Mouse (Mus musculus) v-Abl transformed pro-B cells (cell line): Measurements from ENCODE around the gene Eml2.

Experiments
- in situ Hi-C, 2 experiments: fragments of 400-800 bp; cut with MboI; formaldehyde crosslinking; loops; one replicate each; pipeline ENCODE4 v1.15.1; 2025; ENCODE audit not compliant: unreplicated experiment in 2 of 2

Gene Eml2

GRCm38 (mm10) chr7:19194676-19195075 lies 18.5 kb downstream of the Eml2 start:
- in situ Hi-C loops = loop anchor here (5.0 kb wide), 1 partner anchor 88 kb away; the partner anchor contains the start of genes Ppm1n (in 2 of the 2) and Rtn2 (in 2 of the 2)

DNA sequence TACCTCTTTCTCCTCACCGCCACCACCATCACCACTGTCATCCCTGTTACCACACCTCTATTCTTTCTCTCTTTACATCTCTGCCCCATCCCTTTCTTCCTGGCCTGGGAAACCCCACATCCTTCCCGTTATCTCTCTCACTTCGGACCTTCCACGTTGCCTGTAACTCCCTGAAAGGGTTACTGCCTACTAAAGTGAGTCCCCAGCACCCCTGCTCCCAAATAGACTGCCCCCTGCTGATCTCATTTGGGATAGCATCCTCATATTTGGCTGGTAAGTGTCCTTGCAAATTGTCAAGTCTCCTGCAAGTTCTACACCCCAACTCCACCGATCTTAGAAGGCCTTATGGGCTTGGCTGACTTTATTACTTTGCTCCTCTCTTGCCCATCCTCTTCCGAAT lies 20.5 kb downstream of the Eml2 start:
- in situ Hi-C loops = loop anchor here in 1 of 2 experiments (5.0 kb wide), 1 partner anchor 86 kb away; the partner anchor contains the start of genes Ppm1n and Rtn2

GRCm38 (mm10) chr7:19197985-19198384 lies 21.8 kb downstream of the Eml2 start:
- in situ Hi-C loops = loop anchor here in 1 of 2 experiments (5.0 kb wide), 1 partner anchor 84 kb away; the partner anchor contains the start of genes Ppm1n and Rtn2

DNA sequence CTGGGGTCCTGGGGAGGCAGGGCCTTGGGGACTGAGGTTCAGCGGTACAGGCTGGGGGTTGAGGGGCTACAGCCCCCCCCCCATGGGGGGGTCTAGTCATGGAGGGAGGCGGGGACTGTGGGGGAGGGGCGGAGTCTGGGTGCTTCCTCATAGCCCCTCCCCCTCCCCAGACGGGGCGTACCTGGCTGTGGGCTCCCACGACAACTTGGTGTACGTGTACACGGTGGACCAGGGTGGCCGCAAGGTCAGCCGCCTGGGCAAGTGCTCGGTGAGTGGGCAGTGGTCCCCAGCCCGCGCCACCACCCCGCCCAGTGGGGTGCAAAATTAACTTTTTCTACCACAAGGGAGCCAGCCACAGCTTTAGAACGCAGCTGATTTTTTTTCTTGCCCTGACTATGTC lies 25.4 kb downstream of the Eml2 start:
- in situ Hi-C loops = no loop called here

DNA sequence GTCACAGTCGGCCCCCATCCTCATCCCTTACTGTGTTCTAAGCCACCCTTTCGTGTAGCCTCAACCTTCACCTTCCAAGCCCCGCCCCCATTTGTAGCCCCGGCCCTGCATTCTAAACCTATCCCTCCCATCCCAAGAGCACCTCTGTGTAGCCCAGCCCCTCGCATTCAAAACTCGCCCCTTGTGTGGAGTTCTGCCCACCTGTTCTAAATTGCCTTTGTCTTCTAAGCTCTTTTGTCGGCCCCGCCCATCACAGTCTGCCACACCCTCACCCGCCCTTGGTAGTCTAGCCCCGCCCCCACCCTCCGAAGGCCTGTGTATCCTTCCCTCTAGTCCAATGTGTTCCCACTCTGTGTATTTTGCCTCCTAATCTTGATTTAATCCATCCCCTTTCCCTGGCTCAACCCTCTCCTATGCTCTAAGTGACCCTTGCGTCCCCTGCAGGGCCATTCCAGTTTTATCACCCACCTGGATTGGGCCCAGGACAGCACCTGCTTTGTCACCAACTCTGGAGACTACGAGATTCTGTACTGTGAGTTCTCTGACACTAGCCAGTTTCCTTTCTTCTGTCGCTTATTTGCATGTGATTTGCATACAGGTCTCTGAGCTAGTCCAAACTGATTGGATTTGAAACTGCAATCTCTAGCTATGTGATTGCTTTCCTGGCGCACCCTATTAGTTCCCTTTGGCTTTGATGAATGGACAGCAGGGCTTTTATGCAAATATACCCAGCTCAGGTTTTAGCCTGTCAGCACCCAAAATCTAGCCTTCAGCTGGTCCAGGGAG lies 26.0 kb downstream of the Eml2 start:
- in situ Hi-C loops = no loop called here

DNA sequence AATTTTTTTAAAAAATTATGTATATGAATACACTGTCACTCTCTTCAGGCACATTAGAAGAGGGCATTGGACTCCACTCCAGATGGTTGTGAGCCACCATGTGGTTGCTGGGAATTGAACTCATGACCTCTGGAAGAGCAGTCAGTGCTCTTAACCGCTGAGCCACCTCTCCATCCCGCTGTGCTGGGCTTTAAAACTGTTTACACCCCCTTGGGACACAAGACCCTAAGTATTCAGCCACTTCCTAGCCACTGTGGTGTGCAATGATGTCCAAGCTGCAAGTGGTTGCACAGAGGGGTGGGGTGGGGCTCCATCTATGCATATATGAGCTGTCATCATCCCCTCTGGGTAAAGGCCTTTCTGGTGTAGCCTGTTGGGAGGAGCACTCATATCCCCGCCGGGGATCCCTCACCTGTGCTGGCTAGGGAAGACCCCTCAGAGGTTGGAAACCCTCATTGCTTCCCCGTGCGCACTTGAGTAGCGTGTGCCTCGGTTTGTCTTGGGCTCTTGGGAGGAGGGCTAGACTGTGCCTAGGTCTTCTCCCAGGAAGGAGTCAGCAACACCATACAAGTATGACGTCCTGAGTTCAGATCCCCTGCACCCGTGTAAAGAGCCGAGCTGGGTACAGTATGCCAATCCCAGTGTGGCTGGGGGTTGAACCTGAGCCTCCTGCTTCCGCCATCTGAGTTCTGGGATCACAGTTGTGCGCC lies 32.1 kb downstream of the Eml2 start:
- in situ Hi-C loops = no loop called here

DNA sequence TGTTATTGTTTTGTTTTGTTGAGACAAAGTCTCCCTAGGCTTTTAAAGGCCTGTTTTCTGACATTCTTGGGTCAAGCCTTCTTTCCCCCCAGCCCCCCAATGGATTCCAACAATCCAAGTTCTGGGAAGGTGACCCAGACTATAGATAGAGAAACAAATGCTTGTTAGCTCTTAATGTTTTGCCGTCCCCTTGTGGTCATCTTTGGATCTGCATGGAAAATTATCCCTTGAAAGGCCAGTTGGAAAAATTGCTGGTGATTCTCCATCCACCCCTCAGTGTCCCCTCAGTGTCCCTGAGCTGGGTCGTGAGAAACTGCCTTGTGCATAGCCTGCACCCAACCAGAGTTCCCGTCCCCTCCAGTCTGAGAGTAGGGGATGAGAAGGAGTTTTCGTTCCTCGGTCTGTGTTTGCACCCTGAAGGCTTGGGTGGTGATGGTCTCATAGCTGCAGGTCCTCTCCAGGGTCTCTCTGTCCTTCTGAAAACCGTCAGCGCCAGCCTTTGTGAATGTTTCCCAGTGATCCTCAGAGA lies 32.8 kb downstream of the Eml2 start:
- in situ Hi-C loops = no loop called here

DNA sequence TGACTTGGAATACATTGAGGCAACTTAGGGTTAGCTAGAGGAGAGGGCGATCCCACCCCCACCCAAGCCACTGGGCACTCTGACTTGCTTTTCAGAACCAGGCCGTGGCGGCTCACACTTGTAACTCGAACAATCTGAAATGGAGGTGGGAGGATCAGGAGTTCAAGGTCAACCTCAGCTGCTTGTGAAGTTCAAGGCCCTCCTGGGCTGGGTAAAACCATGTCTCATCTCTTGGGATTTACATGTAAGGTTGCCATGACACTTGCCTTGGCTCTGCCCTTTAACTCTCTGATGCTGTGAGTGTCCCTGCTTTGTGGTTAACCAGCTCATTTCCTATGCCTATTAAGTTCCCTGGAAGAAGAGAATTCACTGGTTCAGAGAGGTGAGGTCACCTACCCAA lies 33.3 kb downstream of the Eml2 start:
- in situ Hi-C loops = no loop called here

DNA sequence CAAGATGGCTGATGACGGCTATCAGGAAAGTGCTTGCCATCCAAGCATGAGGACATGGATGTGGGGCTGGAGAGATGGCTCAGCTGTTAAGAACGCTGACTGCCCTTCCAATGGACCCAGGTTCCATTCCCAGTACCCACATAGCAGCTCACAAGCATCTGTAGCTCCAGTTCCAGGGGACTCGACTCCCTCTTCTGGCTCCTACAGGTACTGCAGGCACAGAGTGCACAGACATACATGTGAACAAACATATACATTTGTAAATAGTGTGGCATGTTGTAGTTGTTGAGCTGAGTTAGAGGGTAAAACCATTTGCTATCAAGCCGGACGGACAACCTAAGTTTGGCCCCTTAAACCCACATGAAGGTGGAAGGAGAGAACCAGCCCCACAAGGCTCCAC lies 33.8 kb downstream of the Eml2 start:
- in situ Hi-C loops = no loop called here

- in situ Hi-C loops = no loop called here
These were observed 34.9 kb downstream of the Eml2 start for GRCm38 (mm10) chr7:19211041-19211675.

GRCm38 (mm10) chr7:19211996-19212755 lies 36.0 kb downstream of the Eml2 start, which contains the start of gene Gpr4:
TSS of gene Gpr4 (plus strand) at chr7:19212538.
- in situ Hi-C loops = no loop called here

GRCm38 (mm10) chr7:19213385-19213784 lies 37.2 kb downstream of the Eml2 start:
- in situ Hi-C loops = no loop called here

- in situ Hi-C loops = no loop called here
These were observed 38.1 kb downstream of the Eml2 start for GRCm38 (mm10) chr7:19214369-19214768.

- in situ Hi-C loops = no loop called here
These were observed 38.7 kb downstream of the Eml2 start for GRCm38 (mm10) chr7:19214940-19215339.

DNA sequence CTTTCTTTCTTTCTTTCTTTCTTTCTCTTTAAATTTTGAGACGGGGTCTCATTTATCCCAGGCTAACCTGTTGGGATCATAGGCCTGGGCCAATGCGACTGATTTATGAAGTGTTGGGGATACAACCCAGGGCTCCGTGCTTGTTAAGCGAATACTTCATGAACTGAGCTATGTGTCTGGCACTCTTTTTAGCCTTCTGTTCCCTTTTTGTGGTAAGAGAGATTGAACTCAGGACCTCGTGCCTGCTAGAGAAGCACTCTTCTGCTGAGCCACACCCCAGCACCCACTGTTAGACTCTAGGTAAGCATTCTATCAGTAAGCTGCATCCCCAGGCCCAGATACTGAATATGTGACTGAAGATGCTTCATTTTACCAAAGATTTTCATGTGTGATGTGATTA lies 41.3 kb downstream of the Eml2 start:
- in situ Hi-C loops = no loop called here

- in situ Hi-C loops = no loop called here
These were observed 41.7 kb downstream of the Eml2 start for GRCm38 (mm10) chr7:19217944-19218343.

DNA sequence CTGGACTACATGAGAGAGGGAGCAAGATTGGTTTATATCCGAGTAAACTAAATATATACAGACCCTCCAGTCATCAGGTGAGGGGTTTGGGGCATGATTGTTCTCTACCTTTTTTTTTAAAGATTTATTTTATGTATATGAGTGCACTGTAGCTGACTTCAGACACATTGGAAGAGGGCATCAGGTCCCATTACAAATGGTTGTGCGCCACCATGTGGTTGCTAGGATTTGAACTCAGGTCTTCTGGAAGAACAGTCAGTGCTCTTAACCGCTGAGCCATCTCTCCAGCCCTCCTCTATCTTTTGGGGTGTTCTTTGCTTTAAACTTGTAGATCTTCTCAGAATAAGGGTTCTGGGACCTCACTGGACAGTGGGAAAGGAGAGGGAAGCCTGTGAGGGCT lies 43.8 kb downstream of the Eml2 start:
- in situ Hi-C loops = no loop called here

DNA sequence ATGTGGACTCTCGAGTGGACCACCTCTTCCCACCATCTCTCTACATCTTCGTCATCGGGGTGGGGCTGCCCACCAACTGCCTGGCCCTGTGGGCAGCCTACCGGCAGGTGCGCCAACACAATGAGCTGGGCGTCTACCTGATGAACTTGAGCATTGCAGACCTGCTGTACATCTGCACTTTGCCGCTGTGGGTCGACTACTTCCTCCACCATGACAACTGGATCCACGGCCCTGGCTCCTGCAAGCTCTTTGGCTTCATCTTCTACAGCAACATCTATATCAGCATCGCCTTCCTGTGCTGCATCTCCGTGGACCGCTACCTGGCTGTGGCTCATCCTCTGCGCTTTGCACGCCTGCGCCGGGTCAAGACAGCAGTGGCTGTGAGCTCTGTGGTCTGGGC lies 46.0 kb downstream of the Eml2 start:
- in situ Hi-C loops = no loop called here

- in situ Hi-C loops = no loop called here
These were observed 46.7 kb downstream of the Eml2 start for GRCm38 (mm10) chr7:19222875-19223274.

DNA sequence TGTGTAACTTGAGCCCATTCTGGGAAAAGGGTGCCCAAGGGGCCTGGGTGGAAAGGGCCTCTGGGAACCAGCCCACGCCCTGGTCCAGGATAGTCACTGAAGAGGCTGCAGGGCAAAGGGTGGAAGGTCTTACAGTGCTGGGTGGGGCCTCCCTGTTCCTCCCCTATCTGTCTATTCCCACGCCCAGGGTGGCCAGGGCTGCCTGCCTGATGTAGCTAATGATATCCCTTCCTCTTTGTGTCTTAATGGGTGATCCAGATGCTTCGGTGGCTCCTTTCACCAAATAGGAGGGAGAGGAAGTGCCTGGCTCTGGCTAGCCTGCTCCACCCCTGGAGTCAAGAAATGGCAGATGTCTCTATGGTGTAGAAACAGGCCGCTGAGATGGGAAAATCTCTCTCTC lies 48.7 kb downstream of the Eml2 start:
- in situ Hi-C loops = no loop called here
